Mouse (Mus musculus): ENCODE data around the gene Hspg2. TPM values are rescaled to one million over a fixed set of nuclear protein-coding genes. Genes with fewer than 3 reads are reported as not detected.

The Hspg2 gene
- polyA plus RNA-seq, 1 experiment from 2014 or later, result 67.5 TPM

GRCm38 (mm10) chr4:137480993-137481340, 12.4 kb downstream of the Hspg2 start:
- H3K36me3 ChIP-seq (ENCODE audit: control insufficient read depth, insufficient read depth, low read length), result peaks cover 5% of the 10 kb centered on the region; the same call in 1 of the 2 replicates
- peak overlapping the region; percentile 41 for H3K4me2 ChIP-seq (ENCODE audit: low read length)
- H3K27me3 ChIP-seq (ENCODE audit: control insufficient read depth, insufficient read depth, low read length), result no peaks in the 10 kb centered on the region
- H3K4me1 ChIP-seq (ENCODE audit: control insufficient read depth in 2 of 2, insufficient read depth in 2 of 2, low read length in 2 of 2), result peaks cover 89 to 92% of the 10 kb centered on the region in 2 experiments
- H3K9ac ChIP-seq (ENCODE audit: low read length), result peak overlapping the region; percentile 58
- 21% methylated on average over 1 of the region's 1 CpGs for WGBS
- no peak for ATAC-seq (ENCODE audit: insufficient number of reproducible peaks, insufficient read depth, low FRiP score, low read depth)
- no peaks in the 10 kb centered on the region for H3K9me3 ChIP-seq (ENCODE audit: control insufficient read depth, low read length)
- no peak overlapping the region for H3K4me3 ChIP-seq (ENCODE audit: control insufficient read depth in 1 of 2, insufficient read depth in 1 of 2, low read depth in 1 of 2, low read length in 2 of 2)
- H3K27ac ChIP-seq (replicated peaks in 1 of 2; ENCODE audit: control insufficient read depth in 1 of 2, insufficient read depth in 1 of 2, low read depth in 2 of 2, low read length in 2 of 2), result peak overlapping the region; percentile 71 to 86

- 34% methylated on average over 13 of the region's 13 CpGs for WGBS
- H3K9ac ChIP-seq (ENCODE audit: low read length), result peak overlapping the region; percentile 58
- H3K36me3 ChIP-seq (ENCODE audit: control insufficient read depth, insufficient read depth, low read length), result peaks cover 5% of the 10 kb centered on the region; the same call in 1 of the 2 replicates
- peak overlapping the region; percentile 71 to 86 for H3K27ac ChIP-seq (replicated peaks in 1 of 2; ENCODE audit: control insufficient read depth in 1 of 2, insufficient read depth in 1 of 2, low read depth in 2 of 2, low read length in 2 of 2)
- H3K9me3 ChIP-seq (ENCODE audit: control insufficient read depth, low read length), result no peaks in the 10 kb centered on the region
- H3K4me1 ChIP-seq (ENCODE audit: control insufficient read depth in 2 of 2, insufficient read depth in 2 of 2, low read length in 2 of 2), result peaks cover 89 to 92% of the 10 kb centered on the region in 2 experiments
- no peaks in the 10 kb centered on the region for H3K27me3 ChIP-seq (ENCODE audit: control insufficient read depth, insufficient read depth, low read length)
- H3K4me2 ChIP-seq (ENCODE audit: low read length), result peak overlapping the region; percentile 41
- no peak for ATAC-seq (ENCODE audit: insufficient number of reproducible peaks, insufficient read depth, low FRiP score, low read depth)
- no peak overlapping the region for H3K4me3 ChIP-seq (ENCODE audit: control insufficient read depth in 1 of 2, insufficient read depth in 1 of 2, low read depth in 1 of 2, low read length in 2 of 2)
Observed at GRCm38 (mm10) chr4:137481381-137482030, 12.9 kb downstream of the Hspg2 start.

GRCm38 (mm10) chr4:137483871-137484270, 15.3 kb downstream of the Hspg2 start:
- H3K9me3 ChIP-seq (ENCODE audit: control insufficient read depth, low read length), result no peaks in the 10 kb centered on the region
- no peaks in the 10 kb centered on the region for H3K27me3 ChIP-seq (ENCODE audit: control insufficient read depth, insufficient read depth, low read length)
- H3K4me2 ChIP-seq (ENCODE audit: low read length), result peak overlapping the region; percentile 14; the same call in 1 of the 2 replicates
- peak overlapping the region; percentile 100 for H3K27ac ChIP-seq (replicated peaks in 1 of 2; ENCODE audit: control insufficient read depth in 1 of 2, insufficient read depth in 1 of 2, low read depth in 2 of 2, low read length in 2 of 2)
- H3K36me3 ChIP-seq (ENCODE audit: control insufficient read depth, insufficient read depth, low read length), result peaks cover 5% of the 10 kb centered on the region; the same call in 1 of the 2 replicates
- peaks cover 90 to 95% of the 10 kb centered on the region in 2 experiments for H3K4me1 ChIP-seq (ENCODE audit: control insufficient read depth in 2 of 2, insufficient read depth in 2 of 2, low read length in 2 of 2)
- 13% methylated on average over 16 of the region's 16 CpGs for WGBS
- ATAC-seq (ENCODE audit: insufficient number of reproducible peaks, insufficient read depth, low FRiP score, low read depth), result no peak
- peak overlapping the region; percentile 8; the same call in 1 of the 2 replicates for H3K9ac ChIP-seq (ENCODE audit: low read length)
- no peak overlapping the region for H3K4me3 ChIP-seq (ENCODE audit: control insufficient read depth in 1 of 2, insufficient read depth in 1 of 2, low read depth in 1 of 2, low read length in 2 of 2)

GRCm38 (mm10) chr4:137484586-137484985, 16.0 kb downstream of the Hspg2 start:
- Histone ChIP-seq H3K9me3 (ENCODE audit: control insufficient read depth, low read length) (no peaks in the 10 kb centered on the region), H3K4me2 (ENCODE audit: low read length) (peak overlapping the region; percentile 61), H3K4me3 (ENCODE audit: control insufficient read depth in 1 of 2, insufficient read depth in 1 of 2, low read depth in 1 of 2, low read length in 2 of 2) (no peak overlapping the region), H3K9ac (ENCODE audit: low read length) (peak overlapping the region; percentile 79; the same call in 1 of the 2 replicates), H3K27me3 (ENCODE audit: control insufficient read depth, insufficient read depth, low read length) (no peaks in the 10 kb centered on the region), H3K27ac (replicated peaks in 1 of 2; ENCODE audit: control insufficient read depth in 1 of 2, insufficient read depth in 1 of 2, low read depth in 2 of 2, low read length in 2 of 2) (peak overlapping the region; percentile 100), H3K4me1 (ENCODE audit: control insufficient read depth in 2 of 2, insufficient read depth in 2 of 2, low read length in 2 of 2) (peaks cover 90 to 95% of the 10 kb centered on the region in 2 experiments), H3K36me3 (ENCODE audit: control insufficient read depth, insufficient read depth, low read length) (no peaks in the 10 kb centered on the region)
- no peak for ATAC-seq (ENCODE audit: insufficient number of reproducible peaks, insufficient read depth, low FRiP score, low read depth)
- 34% methylated on average over 7 of the region's 7 CpGs for WGBS

GRCm38 (mm10) chr4:137485258-137485960, 16.8 kb downstream of the Hspg2 start:
- no peaks in the 10 kb centered on the region for H3K36me3 ChIP-seq (ENCODE audit: control insufficient read depth, insufficient read depth, low read length)
- H3K27ac ChIP-seq (replicated peaks in 1 of 2; ENCODE audit: control insufficient read depth in 1 of 2, insufficient read depth in 1 of 2, low read depth in 2 of 2, low read length in 2 of 2), result peak overlapping the region; percentile 100
- peaks cover 90 to 95% of the 10 kb centered on the region in 2 experiments for H3K4me1 ChIP-seq (ENCODE audit: control insufficient read depth in 2 of 2, insufficient read depth in 2 of 2, low read length in 2 of 2)
- no peak overlapping the region for H3K4me3 ChIP-seq (ENCODE audit: control insufficient read depth in 1 of 2, insufficient read depth in 1 of 2, low read depth in 1 of 2, low read length in 2 of 2)
- H3K9me3 ChIP-seq (ENCODE audit: control insufficient read depth, low read length), result no peaks in the 10 kb centered on the region
- peak overlapping the region; percentile 61 for H3K4me2 ChIP-seq (ENCODE audit: low read length)
- 29% methylated on average over 14 of the region's 14 CpGs for WGBS
- peak overlapping the region; percentile 79 for H3K9ac ChIP-seq (ENCODE audit: low read length)
- ATAC-seq (ENCODE audit: insufficient number of reproducible peaks, insufficient read depth, low FRiP score, low read depth), result no peak
- H3K27me3 ChIP-seq (ENCODE audit: control insufficient read depth, insufficient read depth, low read length), result no peaks in the 10 kb centered on the region

- ATAC-seq (ENCODE audit: insufficient number of reproducible peaks, insufficient read depth, low FRiP score, low read depth), result no peak
- H3K4me1 ChIP-seq (ENCODE audit: control insufficient read depth in 2 of 2, insufficient read depth in 2 of 2, low read length in 2 of 2), result peaks cover 82 to 89% of the 10 kb centered on the region in 2 experiments
- H3K27ac ChIP-seq (replicated peaks in 1 of 2; ENCODE audit: control insufficient read depth in 1 of 2, insufficient read depth in 1 of 2, low read depth in 2 of 2, low read length in 2 of 2), result peak overlapping the region; percentile 100
- H3K9ac ChIP-seq (ENCODE audit: low read length), result peak overlapping the region; percentile 79
- 0 out of 2 replicates have a peak, but pooled peaks cover 3% of the 10 kb centered on the region for H3K36me3 ChIP-seq (ENCODE audit: control insufficient read depth, insufficient read depth, low read length)
- H3K4me2 ChIP-seq (ENCODE audit: low read length), result peak overlapping the region; percentile 61
- H3K27me3 ChIP-seq (ENCODE audit: control insufficient read depth, insufficient read depth, low read length), result no peaks in the 10 kb centered on the region
- no peaks in the 10 kb centered on the region for H3K9me3 ChIP-seq (ENCODE audit: control insufficient read depth, low read length)
- WGBS, result 10% methylated on average over 20 of the region's 20 CpGs
- no peak overlapping the region for H3K4me3 ChIP-seq (ENCODE audit: control insufficient read depth in 1 of 2, insufficient read depth in 1 of 2, low read depth in 1 of 2, low read length in 2 of 2)
Observed at GRCm38 (mm10) chr4:137486081-137487014, 17.8 kb downstream of the Hspg2 start.
